Mouse (Mus musculus) A20 (cell line): Measurements from ENCODE around the gene Wdr18.
A peak's percentile ranks its signal among the peaks of the same experiment; 100 is the strongest.

ENCODE experiments used
- DNase-seq: peaks from one replicate; pipeline ENCODE4 v3.0.0-alpha.2; 2011; ENCODE audit warnings: low read depth, low spot score

Wdr18 gene

DNA sequence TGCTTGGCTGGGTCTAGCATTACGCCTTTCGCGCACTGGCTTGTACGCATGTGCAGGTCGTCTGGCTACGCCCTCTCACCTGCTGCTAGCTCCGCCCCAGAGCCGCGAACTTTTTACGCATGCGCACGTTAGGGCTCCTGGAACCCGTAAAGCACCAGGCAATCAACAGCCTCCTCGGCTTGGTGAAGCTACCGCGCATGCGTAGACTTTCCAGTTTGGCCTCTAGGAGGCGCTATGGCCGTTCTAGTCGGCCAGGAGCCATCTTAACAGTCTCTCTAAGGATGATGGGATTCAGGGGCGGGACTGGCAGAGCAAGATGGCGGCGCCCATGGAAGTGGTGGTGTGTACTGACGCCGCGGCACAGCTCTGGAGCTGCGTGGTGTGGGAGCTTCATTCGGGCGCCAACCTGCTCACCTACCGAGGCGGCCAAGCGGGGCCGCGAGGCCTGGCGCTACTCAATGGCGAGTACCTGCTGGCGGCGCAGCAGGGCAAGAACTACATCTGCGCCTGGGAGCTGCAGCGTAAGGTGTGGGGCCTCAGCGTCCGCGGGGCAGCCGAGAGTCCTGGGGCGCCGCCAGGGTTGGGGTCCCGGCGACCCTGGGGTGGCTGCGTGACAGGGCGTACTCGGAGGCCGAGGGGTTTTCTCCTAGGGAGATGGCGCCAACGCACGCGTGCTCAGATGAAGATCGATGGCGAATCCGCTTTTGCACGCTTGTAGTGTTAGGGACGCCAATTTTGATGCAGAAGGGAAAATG lies at the start of gene Wdr18:
Wdr18 (plus strand) TSS at position 306 of the 755 bp plus-strand sequence.
- peak; percentile 100 for DNase-seq

DNA sequence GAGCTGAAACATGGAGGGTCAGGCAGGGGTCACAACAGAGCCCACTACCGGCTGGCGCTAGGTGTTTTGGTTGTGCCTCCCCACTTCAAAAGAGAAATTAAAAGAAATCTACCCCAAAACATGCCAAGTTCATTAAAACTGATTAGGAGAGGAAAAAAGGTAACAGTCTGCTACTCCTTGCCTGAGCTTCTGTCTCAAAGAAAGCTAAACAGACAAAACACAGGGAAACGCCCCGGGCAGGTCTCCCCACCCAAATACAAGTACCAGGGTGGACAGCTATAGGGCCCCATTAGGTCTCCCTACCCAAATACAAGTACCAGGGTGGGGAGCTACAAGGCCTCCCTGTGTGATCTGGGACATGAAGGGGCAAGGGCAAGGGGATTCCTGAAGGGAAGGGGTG lies 49.4 kb upstream of the Wdr18 start, which contains the start of gene Gm26602:
Gm26602 (plus strand) TSS at position 301 of the 400 bp plus-strand sequence.
- DNase-seq: no peak

GRCm38 (mm10) chr10:79912412-79912811 lies 47.5 kb upstream of the Wdr18 start:
- no peak for DNase-seq

GRCm38 (mm10) chr10:79914131-79914947 lies 45.6 kb upstream of the Wdr18 start:
- DNase-seq: no peak

DNA sequence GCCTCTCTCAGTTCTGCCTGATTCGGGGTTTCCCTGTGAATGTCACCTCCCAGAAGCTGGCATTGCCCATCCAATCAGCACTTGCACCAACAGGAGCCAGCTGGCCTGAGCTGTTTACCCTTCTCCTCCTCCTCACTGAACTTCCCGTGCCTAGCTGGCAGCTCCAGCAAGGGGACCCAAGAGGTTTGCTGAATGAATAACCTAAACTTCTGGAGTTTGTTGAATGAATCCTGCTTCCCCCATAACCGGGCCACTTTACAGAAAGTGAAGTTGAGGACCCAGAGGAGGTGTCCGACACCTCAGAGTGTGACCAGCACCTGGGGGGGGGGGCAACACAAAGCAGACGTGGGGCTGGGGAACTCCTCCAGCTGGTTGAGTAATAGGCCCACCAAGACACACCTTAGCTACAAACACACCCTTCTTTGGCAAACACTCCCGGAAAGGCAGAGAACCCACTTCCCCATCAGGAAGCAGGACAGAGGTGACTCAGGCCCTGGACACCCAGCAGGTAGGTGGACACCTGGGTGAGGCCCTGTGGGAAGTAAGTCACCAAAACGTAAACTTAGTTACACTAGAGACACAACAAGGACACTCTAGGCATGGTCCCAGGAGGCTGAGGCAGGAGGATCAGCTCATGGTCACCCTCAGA lies 44.9 kb upstream of the Wdr18 start:
- DNase-seq: no peak

DNA sequence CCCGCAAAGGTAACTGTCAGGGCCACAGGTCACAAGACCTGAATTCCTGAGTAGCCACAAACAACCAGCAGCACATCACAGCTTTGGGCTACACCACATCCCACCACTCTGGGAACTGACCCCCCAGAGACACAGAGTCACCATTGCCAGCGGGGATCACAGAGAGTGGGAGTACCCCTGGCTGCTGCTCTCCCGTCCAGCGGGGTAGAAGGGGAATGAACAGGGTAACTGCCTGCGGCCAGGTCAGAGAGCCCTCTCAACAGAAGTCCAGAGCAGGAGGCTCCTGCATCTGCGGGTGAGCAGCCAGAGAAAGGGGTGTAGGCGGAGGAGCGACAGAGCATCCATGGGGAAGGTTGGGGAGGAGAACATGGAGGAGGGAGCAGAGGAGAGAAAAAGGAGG lies 43.9 kb upstream of the Wdr18 start:
- DNase-seq: peak; percentile 33

- DNase-seq: peak; percentile 85
Observed at GRCm38 (mm10) chr10:79916808-79917531, 43.0 kb upstream of the Wdr18 start, which contains the start of gene Kiss1r. Gene Kiss1r (plus strand): TSS chr10:79916971.

DNA sequence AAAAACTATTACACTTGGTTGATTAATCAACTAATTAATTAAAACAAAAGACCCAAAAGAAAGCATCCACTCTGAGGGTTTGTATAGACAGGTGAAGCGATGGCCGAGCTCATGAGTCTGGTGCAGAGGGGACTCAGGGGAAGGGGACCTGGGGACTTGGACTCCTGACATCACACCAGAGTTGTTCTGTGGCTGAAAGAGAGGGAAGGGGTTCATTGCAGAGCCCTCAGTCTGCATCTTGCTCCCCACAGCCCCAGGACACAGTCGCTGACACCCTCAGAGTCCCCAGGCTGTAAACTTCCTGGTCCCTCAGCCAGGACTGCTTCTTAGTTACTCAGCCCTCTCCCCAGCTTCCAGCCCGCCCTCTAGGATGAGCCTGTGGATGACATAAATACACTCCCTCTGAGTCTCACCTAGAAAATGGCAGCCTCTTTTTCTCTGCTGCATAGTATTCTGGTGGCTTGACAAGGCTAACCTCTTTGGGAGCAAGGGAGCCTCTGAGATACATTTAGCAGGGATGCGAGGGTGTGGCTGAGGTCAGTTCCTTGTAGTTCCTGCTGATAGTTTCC lies 42.3 kb upstream of the Wdr18 start:
- no peak for DNase-seq

GRCm38 (mm10) chr10:79918231-79919078 lies 41.5 kb upstream of the Wdr18 start:
- no peak for DNase-seq

DNA sequence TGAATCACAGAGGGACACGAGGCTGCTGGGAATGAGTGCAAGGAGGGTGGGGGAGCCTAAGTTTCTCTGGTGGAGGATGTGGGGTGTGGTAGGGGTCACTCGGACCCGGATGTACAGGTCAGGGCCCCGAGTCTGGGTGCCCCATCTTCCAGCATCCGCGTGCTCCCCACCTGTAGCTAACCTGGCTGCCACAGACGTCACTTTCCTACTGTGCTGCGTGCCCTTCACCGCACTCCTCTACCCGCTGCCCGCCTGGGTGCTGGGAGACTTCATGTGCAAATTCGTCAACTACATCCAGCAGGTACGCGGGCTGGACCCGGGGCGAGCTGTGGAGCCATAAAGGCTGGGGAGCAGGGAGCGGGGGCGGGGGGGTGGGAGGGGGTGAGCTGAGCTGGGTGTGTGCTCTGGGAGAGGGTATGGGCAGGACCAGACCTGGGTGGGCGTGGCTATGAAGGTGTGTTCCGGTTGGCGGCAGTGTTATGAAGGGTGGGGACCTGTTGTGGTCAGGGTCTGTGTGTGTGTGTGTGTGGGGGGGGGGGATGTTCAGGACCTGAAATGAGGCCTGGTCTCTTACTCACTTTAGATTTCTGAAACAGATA lies 40.6 kb upstream of the Wdr18 start:
- DNase-seq: no peak

DNA sequence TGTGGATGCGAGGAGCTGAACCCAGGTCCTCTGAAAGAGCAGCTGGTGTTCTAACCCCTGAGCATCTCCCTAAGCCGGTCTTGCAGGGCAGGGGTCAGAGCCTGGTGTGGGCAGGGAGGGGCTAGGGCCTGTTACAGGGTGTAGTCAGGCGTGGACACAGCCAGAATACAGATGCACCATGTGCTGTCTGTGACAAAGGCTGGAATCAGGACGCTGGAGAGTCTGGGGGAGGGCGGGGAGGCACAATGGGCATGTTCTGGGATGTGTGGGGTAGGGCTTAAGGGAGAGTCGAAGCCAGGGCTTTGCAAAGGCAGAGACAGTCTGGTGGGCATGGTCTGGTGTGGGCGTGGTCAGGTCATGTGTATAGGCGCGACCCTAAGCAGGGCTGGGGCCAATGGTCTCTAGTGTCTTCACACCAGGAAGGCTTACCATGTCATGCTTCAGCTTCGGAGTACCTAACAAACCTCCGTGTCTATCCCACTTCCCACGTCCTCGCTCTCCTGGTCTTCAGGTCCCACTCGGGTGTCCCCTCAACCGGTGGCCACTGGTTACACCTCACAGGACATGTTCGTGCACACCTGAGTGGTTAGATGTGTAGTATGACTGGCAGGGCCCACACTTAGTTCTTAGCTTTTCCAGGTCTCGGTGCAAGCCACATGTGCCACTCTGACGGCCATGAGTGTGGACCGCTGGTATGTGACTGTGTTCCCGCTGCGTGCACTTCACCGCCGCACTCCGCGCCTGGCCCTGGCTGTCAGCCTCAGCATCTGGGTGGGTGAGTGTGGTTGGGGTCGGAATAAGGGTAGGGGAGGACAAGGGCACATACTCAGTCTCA lies 39.7 kb upstream of the Wdr18 start:
- no peak for DNase-seq

DNA sequence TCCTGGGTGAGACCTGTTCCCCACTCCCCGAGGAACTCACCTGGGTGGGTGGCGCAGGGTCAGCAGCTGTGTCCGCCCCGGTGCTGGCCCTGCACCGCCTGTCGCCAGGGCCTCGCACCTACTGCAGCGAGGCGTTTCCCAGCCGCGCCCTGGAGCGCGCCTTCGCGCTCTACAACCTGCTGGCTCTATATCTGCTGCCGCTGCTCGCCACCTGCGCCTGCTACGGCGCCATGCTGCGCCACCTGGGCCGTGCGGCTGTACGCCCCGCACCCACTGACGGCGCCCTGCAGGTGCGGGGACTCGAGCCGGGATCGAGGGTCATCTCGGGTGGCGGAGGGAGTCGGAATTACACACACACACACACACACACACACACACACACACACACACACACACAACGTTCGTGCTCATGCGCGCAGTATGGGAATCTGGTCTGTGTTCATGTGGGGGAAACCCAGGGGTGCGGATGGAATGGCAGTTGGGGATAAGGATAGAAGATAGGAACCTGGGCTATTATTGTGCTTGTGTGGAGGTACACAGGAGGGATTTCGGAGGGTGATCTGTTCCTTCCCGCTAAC lies 38.9 kb upstream of the Wdr18 start, which contains the start of gene R3hdm4:
R3hdm4 (minus strand) TSS at position 251 of the 578 bp plus-strand sequence.
- DNase-seq: no peak

GRCm38 (mm10) chr10:79921572-79921971 lies 38.4 kb upstream of the Wdr18 start:
- no peak for DNase-seq

- peak; percentile 92 for DNase-seq
Observed at GRCm38 (mm10) chr10:79924998-79925784, 34.8 kb upstream of the Wdr18 start.

DNA sequence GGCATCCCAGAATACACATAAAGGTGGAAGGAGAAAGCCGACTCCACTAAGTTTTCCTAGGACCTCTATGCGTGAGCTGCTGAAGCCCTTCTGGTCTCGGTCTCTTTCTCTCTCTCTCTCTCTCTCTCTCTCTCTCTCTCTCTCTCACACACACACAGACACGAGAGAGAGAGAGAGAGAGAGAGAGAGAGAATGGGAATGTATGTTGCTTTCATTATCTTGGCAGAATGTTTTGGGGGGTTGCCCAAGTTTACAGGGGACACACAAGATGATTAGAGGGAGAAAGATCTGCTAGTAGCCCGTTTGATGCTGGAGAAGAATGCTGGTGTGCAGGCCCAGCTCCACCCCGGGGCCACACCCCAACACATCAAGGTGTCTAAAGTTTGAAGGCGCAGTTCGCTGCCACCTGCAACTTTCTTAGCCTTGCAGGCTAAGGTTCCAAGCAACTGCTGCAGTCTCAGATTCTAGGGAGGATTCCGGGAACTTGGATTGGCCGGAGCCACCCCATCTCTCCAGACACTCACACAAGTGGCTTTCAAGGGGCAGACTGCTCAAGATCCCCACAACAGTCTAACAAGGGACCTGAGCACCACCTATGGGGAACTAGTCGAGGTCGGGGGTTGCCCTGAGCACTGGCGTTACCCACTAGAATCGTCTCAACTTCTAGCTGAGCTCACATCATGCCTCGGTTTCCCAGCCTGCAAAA lies 34.0 kb upstream of the Wdr18 start:
- peak; percentile 88 for DNase-seq

GRCm38 (mm10) chr10:79926491-79927323 lies 33.2 kb upstream of the Wdr18 start, which contains the start of gene Arid3a:
Gene Arid3a (plus strand): TSS chr10:79927043.
- DNase-seq: peak; percentile 98
